Mouse (Mus musculus) heart, postnatal 0 days (tissue): ENCODE measurements at regions not wholly inside any gene's neighbourhood (a gene's known extent, or its start where the extent isn't known, plus 50 kb on each side); places are given as distances from the start of the nearest gene placed in this dataset.

ENCODE experiments used
- CTCF ChIP-seq: IDR thresholded peaks from 2 replicates; pipeline ENCODE4 v1.5.1; 2016; ENCODE audit warnings: antibody characterized with exemption, control low read depth, low read depth
- EP300 ChIP-seq: IDR thresholded peaks from 2 replicates; pipeline ENCODE4 v1.6.1; 2016; ENCODE audit warnings: antibody characterized with exemption, low read depth

DNA sequence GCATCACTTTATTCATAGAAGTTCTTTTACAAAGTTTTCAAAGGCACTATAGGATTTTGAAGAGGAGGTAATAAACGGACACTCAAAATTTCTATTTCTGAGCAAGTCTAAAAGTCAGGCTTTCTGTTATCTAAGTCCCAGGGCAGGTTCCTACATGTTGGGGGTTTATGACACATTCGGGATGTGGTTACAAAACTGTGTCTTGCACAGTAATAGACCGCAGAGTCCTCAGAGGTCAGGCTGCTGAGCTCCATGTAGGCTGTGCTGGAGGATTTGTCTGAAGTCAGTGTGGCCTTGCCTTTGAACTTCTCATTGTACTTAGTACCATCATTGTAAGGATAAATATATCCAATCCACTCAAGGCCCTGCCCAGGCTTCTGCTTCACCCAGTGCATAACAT lies 1102.7 kb downstream of the Adam6a start:
- TF ChIP-seq EP300, result no peak
- no peak for TF ChIP-seq CTCF
